Mouse (Mus musculus): Measurements from ENCODE around the gene Igflr1. TPM values are rescaled to one million over a fixed set of nuclear protein-coding genes. Genes with fewer than 3 reads are reported as not detected.
A peak's percentile ranks its signal among the peaks of the same experiment; 100 is the strongest.

Igflr1 gene
- polyA plus RNA-seq, 1 experiment from 2014 or later = 3.2 TPM

DNA sequence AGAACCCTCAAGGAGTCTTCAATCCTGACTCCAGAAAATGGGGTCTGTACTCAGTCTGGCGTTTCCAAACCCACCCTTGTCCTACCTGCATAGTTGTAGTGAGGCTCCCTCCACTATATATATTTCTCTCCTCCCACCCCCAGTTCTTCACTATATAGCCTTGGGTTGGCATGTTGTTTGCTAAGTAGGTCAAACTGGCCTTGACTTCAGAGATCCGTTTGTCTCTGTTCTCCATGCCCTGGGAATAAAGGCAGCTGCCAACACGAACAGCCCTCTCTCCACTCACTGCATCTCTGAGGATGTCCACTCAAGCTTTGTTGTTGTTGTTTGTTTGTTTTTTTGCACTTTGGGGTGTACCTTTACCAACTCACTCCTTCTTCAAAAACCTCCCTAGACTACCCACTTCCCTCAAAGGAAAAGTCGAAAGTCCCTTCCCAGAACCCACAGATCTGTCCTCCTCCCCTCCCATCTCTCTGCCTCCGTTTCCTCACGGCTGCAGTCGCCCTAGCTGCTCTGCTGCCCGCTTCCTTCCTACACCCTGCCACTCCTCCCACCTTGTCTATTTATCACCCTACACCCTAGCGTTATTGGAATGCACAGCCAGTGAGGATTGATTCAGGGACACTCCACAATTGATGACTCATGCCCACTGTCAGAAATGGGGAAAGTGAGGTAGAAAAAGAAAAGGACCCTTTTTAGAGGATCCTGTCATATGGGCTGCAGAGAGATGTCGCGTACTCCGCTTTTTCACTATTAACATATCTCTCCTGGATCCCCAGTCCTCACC, 6.4 kb upstream of the Igflr1 start:
- H3K4me2 ChIP-seq = peak overlapping the region; percentile 97
- H3K36me3 ChIP-seq (ENCODE audit: control insufficient read depth, insufficient read depth, low read length) = peaks cover 19% of the 10 kb centered on the region
- WGBS (ENCODE audit: insufficient replicate concordance) = 15% methylated on average over 12 of the region's 12 CpGs
- H3K27ac ChIP-seq (ENCODE audit: low read depth, low read length) = peak overlapping the region; percentile 1; the same call in 1 of the 2 replicates
- H3K27me3 ChIP-seq (ENCODE audit: control insufficient read depth, insufficient read depth, low read length) = no peaks in the 10 kb centered on the region
- ATAC-seq (replicated peaks; ENCODE audit: insufficient number of reproducible peaks, low FRiP score, low TSS enrichment) = no peak
- H3K4me1 ChIP-seq (ENCODE audit: control insufficient read depth, insufficient read depth, low read length) = peaks cover 13% of the 10 kb centered on the region
- H3K9ac ChIP-seq (ENCODE audit: low read depth, low read length) = peak overlapping the region; percentile 78
- H3K4me3 ChIP-seq (ENCODE audit: low read depth, low read length) = peak overlapping the region; percentile 64
- no peaks in the 10 kb centered on the region for H3K9me3 ChIP-seq (replicated peaks; ENCODE audit: control insufficient read depth, low read length)

DNA sequence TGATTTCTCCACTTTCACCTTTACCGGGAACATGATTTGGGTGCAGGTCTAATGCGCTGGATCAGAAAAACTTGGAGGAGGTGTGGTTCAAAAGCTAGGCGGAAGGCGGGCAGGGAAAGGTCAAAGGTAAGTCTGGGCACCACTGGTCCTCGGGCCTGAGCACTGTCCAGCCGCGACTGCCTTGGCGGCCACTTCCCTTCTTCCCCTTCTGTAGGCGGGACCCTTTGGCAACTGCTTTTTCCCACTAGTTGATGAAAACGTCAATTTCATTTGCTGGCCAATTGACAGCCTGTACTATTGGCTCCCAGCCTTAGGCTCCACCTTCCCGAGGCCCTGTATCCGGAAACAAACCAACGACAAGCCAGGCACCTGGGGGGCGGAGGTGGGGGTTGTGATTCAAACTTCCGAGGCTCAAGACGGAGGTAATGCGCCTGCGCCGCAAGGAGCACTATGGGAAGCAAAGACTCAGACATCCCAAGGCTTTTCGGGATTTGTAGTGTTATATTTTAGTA, 5.7 kb upstream of the Igflr1 start, which contains the start of gene Lin37:
Gene Lin37 (minus strand): TSS at position 396 of the 512 bp plus-strand sequence.
- peak within 1 kb of the TSS; percentile 64 for H3K4me3 ChIP-seq (ENCODE audit: low read depth, low read length)
- peak within 1 kb of the TSS; percentile 1; the same call in 1 of the 2 replicates for H3K27ac ChIP-seq (ENCODE audit: low read depth, low read length)
- H3K9ac ChIP-seq (ENCODE audit: low read depth, low read length) = peak within 1 kb of the TSS; percentile 78
- no peaks in the 10 kb centered on the region for H3K27me3 ChIP-seq (ENCODE audit: control insufficient read depth, insufficient read depth, low read length)
- no peaks in the 10 kb centered on the region for H3K9me3 ChIP-seq (replicated peaks; ENCODE audit: control insufficient read depth, low read length)
- H3K4me2 ChIP-seq = peak within 1 kb of the TSS; percentile 97
- ATAC-seq (replicated peaks; ENCODE audit: insufficient number of reproducible peaks, low FRiP score, low TSS enrichment) = peak; percentile 84
- 0% methylated on average over 20 of the region's 20 CpGs for WGBS (ENCODE audit: insufficient replicate concordance)
- H3K36me3 ChIP-seq (ENCODE audit: control insufficient read depth, insufficient read depth, low read length) = peaks cover 19% of the 10 kb centered on the region
- peaks cover 17% of the 10 kb centered on the region for H3K4me1 ChIP-seq (ENCODE audit: control insufficient read depth, insufficient read depth, low read length)

DNA sequence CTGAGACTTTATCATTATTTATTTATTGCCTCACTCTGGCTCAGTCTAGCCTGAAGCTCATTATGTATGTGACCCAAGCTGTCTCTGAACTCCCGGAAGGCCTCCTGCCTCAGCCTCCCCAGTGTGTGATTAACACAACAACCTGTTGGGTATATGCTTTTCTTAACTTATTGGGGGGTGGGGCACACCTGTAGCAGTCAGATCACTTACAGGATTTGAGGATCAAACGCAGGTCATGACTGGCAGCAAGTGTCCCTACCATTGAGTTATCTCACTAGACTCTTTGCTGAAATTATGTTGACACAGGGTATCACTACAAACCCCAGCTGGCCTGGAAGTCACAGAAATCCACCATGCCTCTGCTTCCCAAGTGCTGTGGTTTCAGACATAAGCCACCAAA, 4.9 kb upstream of the Igflr1 start:
- 0 out of 2 replicates have a peak overlapping the region, but pooled peaks have one; percentile 64 for H3K4me3 ChIP-seq (ENCODE audit: low read depth, low read length)
- WGBS (ENCODE audit: insufficient replicate concordance) = 63% methylated on average over 2 of the region's 2 CpGs
- H3K4me1 ChIP-seq (ENCODE audit: control insufficient read depth, insufficient read depth, low read length) = peaks cover 17% of the 10 kb centered on the region
- H3K4me2 ChIP-seq = peak overlapping the region; percentile 97
- no peaks in the 10 kb centered on the region for H3K27me3 ChIP-seq (ENCODE audit: control insufficient read depth, insufficient read depth, low read length)
- ATAC-seq (replicated peaks; ENCODE audit: insufficient number of reproducible peaks, low FRiP score, low TSS enrichment) = no peak
- no peak overlapping the region; the same call in 1 of the 2 replicates for H3K9ac ChIP-seq (ENCODE audit: low read depth, low read length)
- peaks cover 12% of the 10 kb centered on the region for H3K36me3 ChIP-seq (ENCODE audit: control insufficient read depth, insufficient read depth, low read length)
- no peak overlapping the region for H3K27ac ChIP-seq (ENCODE audit: low read depth, low read length)
- no peaks in the 10 kb centered on the region for H3K9me3 ChIP-seq (replicated peaks; ENCODE audit: control insufficient read depth, low read length)

DNA sequence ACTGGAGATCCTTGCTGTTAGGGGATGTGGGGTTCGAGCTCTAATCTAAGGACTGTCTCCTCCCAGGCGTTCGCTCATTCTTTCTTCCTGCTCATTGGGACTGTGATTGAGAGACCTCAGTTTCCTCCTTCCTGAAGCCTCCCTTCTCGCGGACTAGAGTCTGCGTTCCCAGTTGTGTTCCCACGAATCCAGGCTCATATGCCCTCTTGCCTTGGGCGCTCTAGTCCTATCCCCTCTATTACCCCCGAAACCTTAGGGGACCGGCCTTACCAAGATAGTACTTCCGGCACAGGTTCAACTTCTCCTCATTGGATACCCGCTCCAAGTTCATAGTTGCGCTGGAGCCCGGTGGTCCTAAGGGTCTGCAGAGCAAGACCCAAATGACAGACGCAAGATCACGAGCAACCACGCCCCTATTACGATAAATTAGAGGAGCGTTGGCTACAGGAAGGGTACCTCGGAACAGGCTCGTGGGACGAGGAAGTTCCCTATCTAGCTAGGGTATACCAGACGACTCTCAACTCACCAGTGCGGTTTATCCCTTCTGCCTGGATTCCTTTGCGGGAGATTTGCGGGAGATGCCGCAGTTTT, 2.6 kb upstream of the Igflr1 start:
- 2% methylated on average over 27 of the region's 27 CpGs for WGBS (ENCODE audit: insufficient replicate concordance)

DNA sequence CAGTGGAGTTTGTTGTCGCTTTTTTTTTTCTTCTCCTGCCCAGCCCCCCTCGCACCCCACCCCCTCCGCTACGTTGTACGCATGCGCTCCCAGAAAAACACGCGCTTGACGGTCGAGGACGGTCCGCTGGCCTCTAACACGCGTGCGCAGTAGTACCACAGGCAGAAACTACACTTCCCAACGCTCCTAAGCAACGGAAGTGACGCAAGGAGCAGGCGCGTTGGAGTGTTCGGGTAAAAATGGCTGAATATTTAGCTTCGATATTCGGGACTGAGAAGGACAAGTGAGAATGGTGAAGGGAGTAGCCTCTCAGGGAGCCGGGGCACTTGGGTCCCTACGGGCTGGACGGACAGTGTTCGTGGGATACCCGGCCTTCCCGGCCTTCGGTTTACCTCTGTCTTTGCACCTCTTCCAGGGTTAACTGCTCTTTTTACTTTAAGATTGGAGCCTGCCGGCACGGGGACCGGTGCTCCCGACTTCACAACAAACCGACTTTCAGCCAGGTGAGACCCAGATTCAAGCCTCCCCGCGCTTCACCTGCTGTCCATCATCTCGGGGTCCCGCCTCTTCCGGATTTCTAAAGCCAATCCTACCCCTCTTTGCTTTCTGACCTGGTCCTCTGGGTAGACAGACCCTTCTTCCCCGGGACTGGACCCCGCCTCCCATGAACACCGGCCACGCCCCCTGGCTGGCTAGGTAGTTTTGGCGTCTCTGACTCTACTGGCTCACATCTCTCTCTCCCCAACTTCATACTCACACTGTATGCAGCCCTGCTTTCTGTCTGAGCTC, 1.9 kb upstream of the Igflr1 start, which contains the start of the genes U2af1l4, Gm49396 and Psenen:
Gene U2af1l4 (plus strand): TSS at position 185 of the 789 bp plus-strand sequence.
Gene Gm49396 (plus strand): TSS at position 228 of the 789 bp plus-strand sequence.
Gene Psenen (minus strand): TSS at position 511 of the 789 bp plus-strand sequence.
- H3K9ac ChIP-seq (ENCODE audit: low read depth, low read length) = peak within 1 kb of the TSS; percentile 92
- H3K27me3 ChIP-seq (ENCODE audit: control insufficient read depth, insufficient read depth, low read length) = no peaks in the 10 kb centered on the region
- ATAC-seq (replicated peaks; ENCODE audit: insufficient number of reproducible peaks, low FRiP score, low TSS enrichment) = peak; percentile 79
- H3K27ac ChIP-seq (ENCODE audit: low read depth, low read length) = peak within 1 kb of the TSS; percentile 98
- under 1% methylated on average over 45 of the region's 45 CpGs for WGBS (ENCODE audit: insufficient replicate concordance)
- no peaks in the 10 kb centered on the region for H3K9me3 ChIP-seq (replicated peaks; ENCODE audit: control insufficient read depth, low read length)
- H3K4me1 ChIP-seq (ENCODE audit: control insufficient read depth, insufficient read depth, low read length) = peaks cover 13% of the 10 kb centered on the region
- H3K4me2 ChIP-seq = peak within 1 kb of the TSS; percentile 84
- no peaks in the 10 kb centered on the region; the same call in 1 of the 2 replicates for H3K36me3 ChIP-seq (ENCODE audit: control insufficient read depth, insufficient read depth, low read length)
- peak within 1 kb of the TSS; percentile 79 for H3K4me3 ChIP-seq (ENCODE audit: low read depth, low read length)

More for the DNA sequence above, 2.6 kb upstream of the Igflr1 start:
- no peaks in the 10 kb centered on the region for H3K9me3 ChIP-seq (replicated peaks; ENCODE audit: control insufficient read depth, low read length)
- peak overlapping the region; percentile 75 for H3K9ac ChIP-seq (ENCODE audit: low read depth, low read length)
- peak overlapping the region; percentile 79 for H3K4me3 ChIP-seq (ENCODE audit: low read depth, low read length)
- H3K4me1 ChIP-seq (ENCODE audit: control insufficient read depth, insufficient read depth, low read length) = peaks cover 17% of the 10 kb centered on the region
- H3K27ac ChIP-seq (ENCODE audit: low read depth, low read length) = peak overlapping the region; percentile 98
- ATAC-seq (replicated peaks; ENCODE audit: insufficient number of reproducible peaks, low FRiP score, low TSS enrichment) = no peak
- no peaks in the 10 kb centered on the region for H3K27me3 ChIP-seq (ENCODE audit: control insufficient read depth, insufficient read depth, low read length)
- peak overlapping the region; percentile 84 for H3K4me2 ChIP-seq
- H3K36me3 ChIP-seq (ENCODE audit: control insufficient read depth, insufficient read depth, low read length) = no peaks in the 10 kb centered on the region; the same call in 1 of the 2 replicates

DNA sequence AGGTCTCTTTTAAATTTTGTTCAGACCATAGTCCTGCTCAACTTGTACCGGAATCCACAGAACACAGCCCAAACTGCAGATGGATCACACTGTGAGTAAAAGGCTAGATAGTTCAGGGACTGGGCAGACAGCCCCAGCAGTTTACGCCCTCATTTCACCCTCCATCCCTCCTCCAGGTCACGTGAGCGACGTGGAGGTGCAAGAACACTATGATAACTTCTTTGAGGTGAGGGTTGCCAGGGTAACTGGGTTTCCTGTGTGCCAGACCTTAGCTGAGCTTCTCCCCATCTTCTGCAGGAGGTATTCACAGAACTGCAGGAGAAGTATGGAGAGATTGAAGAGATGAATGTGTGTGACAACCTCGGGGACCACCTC, 1.3 kb upstream of the Igflr1 start:
- Histone ChIP-seq H3K4me2 (peak overlapping the region; percentile 84), H3K27me3 (ENCODE audit: control insufficient read depth, insufficient read depth, low read length) (no peaks in the 10 kb centered on the region), H3K9me3 (replicated peaks; ENCODE audit: control insufficient read depth, low read length) (no peaks in the 10 kb centered on the region), H3K9ac (ENCODE audit: low read depth, low read length) (peak overlapping the region; percentile 92), H3K4me1 (ENCODE audit: control insufficient read depth, insufficient read depth, low read length) (peaks cover 7% of the 10 kb centered on the region; the same call in 1 of the 2 replicates), H3K4me3 (ENCODE audit: low read depth, low read length) (peak overlapping the region; percentile 79), H3K36me3 (ENCODE audit: control insufficient read depth, insufficient read depth, low read length) (peaks cover 1% of the 10 kb centered on the region; the same call in 1 of the 2 replicates), H3K27ac (ENCODE audit: low read depth, low read length) (no peak overlapping the region)
- 0 out of 2 replicates have a peak, but pooled peaks have one; percentile 3 for ATAC-seq (replicated peaks; ENCODE audit: insufficient number of reproducible peaks, low FRiP score, low TSS enrichment)
- 31% methylated on average over 6 of the region's 6 CpGs for WGBS (ENCODE audit: insufficient replicate concordance)

DNA sequence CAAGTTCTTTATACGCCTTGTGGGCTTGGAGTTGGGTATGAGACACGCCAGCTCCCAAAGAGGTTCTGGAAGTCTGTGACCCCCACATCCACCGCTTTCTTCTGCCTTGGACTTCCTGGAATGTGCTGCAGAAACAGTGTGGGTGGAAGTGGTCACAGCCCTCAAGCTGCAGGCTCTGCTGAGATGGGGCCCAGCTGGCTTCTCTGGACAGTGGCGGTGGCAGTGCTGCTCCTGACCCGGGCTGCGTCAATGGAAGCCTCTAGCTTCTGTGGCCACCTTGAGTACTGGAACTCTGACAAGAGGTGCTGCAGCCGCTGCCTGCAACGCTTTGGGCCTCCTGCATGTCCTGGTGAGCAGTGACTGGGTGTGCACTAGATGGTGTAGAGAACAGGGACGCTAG, 806 bp downstream of the Igflr1 start:
- Histone ChIP-seq H3K4me2 (no peak overlapping the region), H3K27me3 (ENCODE audit: control insufficient read depth, insufficient read depth, low read length) (no peaks in the 10 kb centered on the region), H3K9me3 (replicated peaks; ENCODE audit: control insufficient read depth, low read length) (no peaks in the 10 kb centered on the region), H3K27ac (ENCODE audit: low read depth, low read length) (no peak overlapping the region), H3K36me3 (ENCODE audit: control insufficient read depth, insufficient read depth, low read length) (peaks cover 19% of the 10 kb centered on the region), H3K4me1 (ENCODE audit: control insufficient read depth, insufficient read depth, low read length) (peaks cover 5% of the 10 kb centered on the region; the same call in 1 of the 2 replicates), H3K9ac (ENCODE audit: low read depth, low read length) (no peak overlapping the region), H3K4me3 (ENCODE audit: low read depth, low read length) (no peak overlapping the region)
- no peak for ATAC-seq (replicated peaks; ENCODE audit: insufficient number of reproducible peaks, low FRiP score, low TSS enrichment)
- 85% methylated on average over 9 of the region's 9 CpGs for WGBS (ENCODE audit: insufficient replicate concordance)

DNA sequence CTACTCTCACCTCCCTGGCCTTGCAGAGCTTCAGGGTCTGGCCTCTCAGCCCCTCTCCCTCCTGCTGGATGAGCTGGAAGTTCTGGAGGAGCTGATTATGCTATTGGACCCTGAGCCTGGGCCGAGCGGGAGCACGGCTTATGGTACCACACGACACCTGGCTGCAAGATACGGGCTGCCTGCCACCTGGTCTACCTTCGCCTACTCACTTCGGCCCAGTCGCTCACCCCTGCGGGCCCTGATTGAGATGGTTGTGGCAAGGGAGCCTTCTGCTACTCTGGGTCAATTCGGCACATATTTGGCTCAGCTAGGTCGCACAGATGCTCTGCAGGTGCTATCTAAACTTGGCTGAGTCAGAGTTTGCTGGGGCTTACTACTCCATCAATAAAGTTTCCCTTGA, 2.3 kb downstream of the Igflr1 start:
- Histone ChIP-seq H3K4me2 (no peak overlapping the region), H3K27ac (ENCODE audit: low read depth, low read length) (no peak overlapping the region), H3K27me3 (ENCODE audit: control insufficient read depth, insufficient read depth, low read length) (no peaks in the 10 kb centered on the region), H3K9me3 (replicated peaks; ENCODE audit: control insufficient read depth, low read length) (no peaks in the 10 kb centered on the region), H3K4me3 (ENCODE audit: low read depth, low read length) (no peak overlapping the region), H3K36me3 (ENCODE audit: control insufficient read depth, insufficient read depth, low read length) (peaks cover 29% of the 10 kb centered on the region), H3K4me1 (ENCODE audit: control insufficient read depth, insufficient read depth, low read length) (peaks cover 5% of the 10 kb centered on the region; the same call in 1 of the 2 replicates), H3K9ac (ENCODE audit: low read depth, low read length) (no peak overlapping the region)
- ATAC-seq (replicated peaks; ENCODE audit: insufficient number of reproducible peaks, low FRiP score, low TSS enrichment) = no peak
- 88% methylated on average over 11 of the region's 11 CpGs for WGBS (ENCODE audit: insufficient replicate concordance)
